Mouse (Mus musculus): ENCODE results near the gene Lmbrd2. TPM values are rescaled to one million over a fixed set of nuclear protein-coding genes. Genes with fewer than 3 reads are reported as not detected.

The Lmbrd2 gene
- 15.7 and 23.8 TPM in 2 replicates for polyA plus RNA-seq (2012; rRNA removed)

- Histone ChIP-seq H3K36me3 (ENCODE audit: control insufficient read depth, insufficient read depth, low read length) (no peaks in the 10 kb centered on the region), H3K4me3 (ENCODE audit: control insufficient read depth, low read depth, low read length) (peak within 1 kb of the TSS; percentile 99), H3K4me1 (ENCODE audit: control insufficient read depth, insufficient read depth, low read length) (peaks cover 10% of the 10 kb centered on the region), H3K27ac (ENCODE audit: control insufficient read depth, insufficient read depth, low read depth, low read length) (peak within 1 kb of the TSS; percentile 91), H3K27me3 (ENCODE audit: control insufficient read depth, insufficient read depth, low read length) (no peaks in the 10 kb centered on the region)
- TF ChIP-seq CTCF (IDR thresholded peaks at IDR 0.05; ENCODE audit: control insufficient read depth, insufficient read depth, insufficient replicate concordance, low read depth, low read length) = no peak
- peak; percentile 69; the same call in 1 of the 2 replicates for TF ChIP-seq POLR2A (IDR thresholded peaks at IDR 0.05; ENCODE audit: control insufficient read depth, low read depth, low read length)
Observed at GRCm38 (mm10) chr15:9140252-9140680, at the start of gene Lmbrd2. Lmbrd2 (plus strand) TSS chr15:9140550.

- Histone ChIP-seq H3K4me3 (ENCODE audit: control insufficient read depth, low read depth, low read length) (no peak overlapping the region), H3K27ac (ENCODE audit: control insufficient read depth, insufficient read depth, low read depth, low read length) (no peak overlapping the region), H3K4me1 (ENCODE audit: control insufficient read depth, insufficient read depth, low read length) (peaks cover 2% of the 10 kb centered on the region; the same call in 1 of the 2 replicates), H3K27me3 (ENCODE audit: control insufficient read depth, insufficient read depth, low read length) (no peaks in the 10 kb centered on the region), H3K36me3 (ENCODE audit: control insufficient read depth, insufficient read depth, low read length) (peaks cover 4% of the 10 kb centered on the region)
- TF ChIP-seq CTCF (IDR thresholded peaks at IDR 0.05; ENCODE audit: control insufficient read depth, insufficient read depth, insufficient replicate concordance, low read depth, low read length) = no peak
- TF ChIP-seq POLR2A (IDR thresholded peaks at IDR 0.05; ENCODE audit: control insufficient read depth, low read depth, low read length) = no peak
Observed at GRCm38 (mm10) chr15:9090662-9091061, 49.7 kb upstream of the Lmbrd2 start.

GRCm38 (mm10) chr15:9093598-9094365, 46.6 kb upstream of the Lmbrd2 start:
- Histone ChIP-seq H3K36me3 (ENCODE audit: control insufficient read depth, insufficient read depth, low read length) (peaks cover 6% of the 10 kb centered on the region), H3K27ac (ENCODE audit: control insufficient read depth, insufficient read depth, low read depth, low read length) (no peak overlapping the region), H3K27me3 (ENCODE audit: control insufficient read depth, insufficient read depth, low read length) (no peaks in the 10 kb centered on the region), H3K4me3 (ENCODE audit: control insufficient read depth, low read depth, low read length) (no peak overlapping the region; the same call in 1 of the 2 replicates), H3K4me1 (ENCODE audit: control insufficient read depth, insufficient read depth, low read length) (no peaks in the 10 kb centered on the region)
- TF ChIP-seq CTCF (IDR thresholded peaks at IDR 0.05; ENCODE audit: control insufficient read depth, insufficient read depth, insufficient replicate concordance, low read depth, low read length) = no peak
- TF ChIP-seq POLR2A (IDR thresholded peaks at IDR 0.05; ENCODE audit: control insufficient read depth, low read depth, low read length) = no peak

GRCm38 (mm10) chr15:9094366-9094750, 46.0 kb upstream of the Lmbrd2 start:
- Histone ChIP-seq H3K36me3 (ENCODE audit: control insufficient read depth, insufficient read depth, low read length) (peaks cover 6% of the 10 kb centered on the region), H3K27me3 (ENCODE audit: control insufficient read depth, insufficient read depth, low read length) (no peaks in the 10 kb centered on the region), H3K27ac (ENCODE audit: control insufficient read depth, insufficient read depth, low read depth, low read length) (no peak overlapping the region), H3K4me3 (ENCODE audit: control insufficient read depth, low read depth, low read length) (no peak overlapping the region), H3K4me1 (ENCODE audit: control insufficient read depth, insufficient read depth, low read length) (no peaks in the 10 kb centered on the region)
- TF ChIP-seq POLR2A (IDR thresholded peaks at IDR 0.05; ENCODE audit: control insufficient read depth, low read depth, low read length) (no peak), CTCF (IDR thresholded peaks at IDR 0.05; ENCODE audit: control insufficient read depth, insufficient read depth, insufficient replicate concordance, low read depth, low read length) (no peak)

GRCm38 (mm10) chr15:9096865-9097264, 43.5 kb upstream of the Lmbrd2 start:
- Histone ChIP-seq H3K4me3 (ENCODE audit: control insufficient read depth, low read depth, low read length) (no peak overlapping the region), H3K4me1 (ENCODE audit: control insufficient read depth, insufficient read depth, low read length) (no peaks in the 10 kb centered on the region), H3K27me3 (ENCODE audit: control insufficient read depth, insufficient read depth, low read length) (no peaks in the 10 kb centered on the region), H3K36me3 (ENCODE audit: control insufficient read depth, insufficient read depth, low read length) (peaks cover 6% of the 10 kb centered on the region), H3K27ac (ENCODE audit: control insufficient read depth, insufficient read depth, low read depth, low read length) (no peak overlapping the region)
- TF ChIP-seq CTCF (IDR thresholded peaks at IDR 0.05; ENCODE audit: control insufficient read depth, insufficient read depth, insufficient replicate concordance, low read depth, low read length) (no peak), POLR2A (IDR thresholded peaks at IDR 0.05; ENCODE audit: control insufficient read depth, low read depth, low read length) (no peak)

GRCm38 (mm10) chr15:9100446-9101077, 39.8 kb upstream of the Lmbrd2 start:
- H3K27ac ChIP-seq (ENCODE audit: control insufficient read depth, insufficient read depth, low read depth, low read length) = no peak overlapping the region
- H3K4me1 ChIP-seq (ENCODE audit: control insufficient read depth, insufficient read depth, low read length) = no peaks in the 10 kb centered on the region
- no peak overlapping the region for H3K4me3 ChIP-seq (ENCODE audit: control insufficient read depth, low read depth, low read length)
- no peaks in the 10 kb centered on the region for H3K27me3 ChIP-seq (ENCODE audit: control insufficient read depth, insufficient read depth, low read length)
- H3K36me3 ChIP-seq (ENCODE audit: control insufficient read depth, insufficient read depth, low read length) = peaks cover 6% of the 10 kb centered on the region
- TF ChIP-seq POLR2A (IDR thresholded peaks at IDR 0.05; ENCODE audit: control insufficient read depth, low read depth, low read length) = no peak
- TF ChIP-seq CTCF (IDR thresholded peaks at IDR 0.05; ENCODE audit: control insufficient read depth, insufficient read depth, insufficient replicate concordance, low read depth, low read length) = no peak

- H3K4me1 ChIP-seq (ENCODE audit: control insufficient read depth, insufficient read depth, low read length) = no peaks in the 10 kb centered on the region
- H3K4me3 ChIP-seq (ENCODE audit: control insufficient read depth, low read depth, low read length) = no peak overlapping the region
- peaks cover 3% of the 10 kb centered on the region; the same call in 1 of the 2 replicates for H3K36me3 ChIP-seq (ENCODE audit: control insufficient read depth, insufficient read depth, low read length)
- H3K27ac ChIP-seq (ENCODE audit: control insufficient read depth, insufficient read depth, low read depth, low read length) = no peak overlapping the region
- TF ChIP-seq CTCF (IDR thresholded peaks at IDR 0.05; ENCODE audit: control insufficient read depth, insufficient read depth, insufficient replicate concordance, low read depth, low read length) = no peak
- no peak for TF ChIP-seq POLR2A (IDR thresholded peaks at IDR 0.05; ENCODE audit: control insufficient read depth, low read depth, low read length)
- H3K27me3 ChIP-seq (ENCODE audit: control insufficient read depth, insufficient read depth, low read length) = no peaks in the 10 kb centered on the region
Observed at GRCm38 (mm10) chr15:9106303-9107074, 33.9 kb upstream of the Lmbrd2 start.

Data from testis, adult 2 months (tissue).